Mouse (Mus musculus): Measurements from ENCODE around the gene Erich3.

Erich3 gene

GRCm38 (mm10) chr3:154682570-154682969, 18.9 kb downstream of the Erich3 start:
- DNase-seq: no peak

- DNase-seq: no peak
Measured at GRCm38 (mm10) chr3:154683667-154684066, 20.0 kb downstream of the Erich3 start.

- no peak for DNase-seq
Measured at GRCm38 (mm10) chr3:154690260-154690659, 26.6 kb downstream of the Erich3 start.

GRCm38 (mm10) chr3:154691897-154692571, 28.4 kb downstream of the Erich3 start:
- DNase-seq: peak; percentile 95

GRCm38 (mm10) chr3:154692572-154692922, 28.9 kb downstream of the Erich3 start:
- DNase-seq: no peak

GRCm38 (mm10) chr3:154693902-154694301, 30.2 kb downstream of the Erich3 start:
- no peak for DNase-seq

- no peak for DNase-seq
Measured at GRCm38 (mm10) chr3:154696611-154697010, 33.0 kb downstream of the Erich3 start.

GRCm38 (mm10) chr3:154698907-154699306, 35.2 kb downstream of the Erich3 start:
- peak; percentile 37 for DNase-seq

- peak; percentile 28 for DNase-seq
Measured at GRCm38 (mm10) chr3:154700296-154700695, 36.6 kb downstream of the Erich3 start.

GRCm38 (mm10) chr3:154700735-154701134, 37.1 kb downstream of the Erich3 start:
- peak; percentile 33 for DNase-seq

GRCm38 (mm10) chr3:154704755-154705154, 41.1 kb downstream of the Erich3 start:
- DNase-seq: no peak

- peak; percentile 49 for DNase-seq
Measured at GRCm38 (mm10) chr3:154708150-154708549, 44.5 kb downstream of the Erich3 start.

GRCm38 (mm10) chr3:154723198-154723597, 59.5 kb downstream of the Erich3 start:
- no peak for DNase-seq

GRCm38 (mm10) chr3:154731431-154731830, 67.8 kb downstream of the Erich3 start:
- no peak for DNase-seq

GRCm38 (mm10) chr3:154741496-154741895, 77.8 kb downstream of the Erich3 start:
- no peak for DNase-seq

GRCm38 (mm10) chr3:154742927-154743326, 79.3 kb downstream of the Erich3 start:
- DNase-seq: no peak

- DNase-seq: no peak
Measured at GRCm38 (mm10) chr3:154744317-154744716, 80.7 kb downstream of the Erich3 start.

- no peak for DNase-seq
Measured at GRCm38 (mm10) chr3:154754505-154754904, 90.8 kb downstream of the Erich3 start.

GRCm38 (mm10) chr3:154755225-154755624, 91.6 kb downstream of the Erich3 start:
- DNase-seq: no peak

- DNase-seq: no peak
Measured at GRCm38 (mm10) chr3:154758089-154758488, 94.4 kb downstream of the Erich3 start.

- no peak for DNase-seq
Measured at GRCm38 (mm10) chr3:154761108-154761507, 97.4 kb downstream of the Erich3 start.

- DNase-seq: no peak
Measured at GRCm38 (mm10) chr3:154763374-154763773, 99.7 kb downstream of the Erich3 start.

GRCm38 (mm10) chr3:154764115-154764514, 100.5 kb downstream of the Erich3 start:
- no peak for DNase-seq

- no peak for DNase-seq
Measured at GRCm38 (mm10) chr3:154766321-154766720, 102.7 kb downstream of the Erich3 start.

GRCm38 (mm10) chr3:154771651-154772050, 108.0 kb downstream of the Erich3 start:
- no peak for DNase-seq
